Mouse (Mus musculus) testis, adult 10 weeks (tissue): ENCODE measurements around the gene Ap1s1. TPM values are rescaled to one million over a fixed set of nuclear protein-coding genes. Genes with fewer than 3 reads are reported as not detected.

Experiments used
- polyA plus RNA-seq: library from polyadenylated mRNA; stranded (reverse); fragments of 350-450 nt; fragmentation: Illumina TruSeq; extraction: RNeasy Lipid Tissue Mini Kit (QIAGEN cat#74804); gene quantifications from one replicate; pipeline ENCODE4 v1.2.3, GENCODE M21; 2014; ENCODE audit warnings: low read depth, low replicate concordance

The Ap1s1 gene
- 7.2 TPM for polyA plus RNA-seq

DNA sequence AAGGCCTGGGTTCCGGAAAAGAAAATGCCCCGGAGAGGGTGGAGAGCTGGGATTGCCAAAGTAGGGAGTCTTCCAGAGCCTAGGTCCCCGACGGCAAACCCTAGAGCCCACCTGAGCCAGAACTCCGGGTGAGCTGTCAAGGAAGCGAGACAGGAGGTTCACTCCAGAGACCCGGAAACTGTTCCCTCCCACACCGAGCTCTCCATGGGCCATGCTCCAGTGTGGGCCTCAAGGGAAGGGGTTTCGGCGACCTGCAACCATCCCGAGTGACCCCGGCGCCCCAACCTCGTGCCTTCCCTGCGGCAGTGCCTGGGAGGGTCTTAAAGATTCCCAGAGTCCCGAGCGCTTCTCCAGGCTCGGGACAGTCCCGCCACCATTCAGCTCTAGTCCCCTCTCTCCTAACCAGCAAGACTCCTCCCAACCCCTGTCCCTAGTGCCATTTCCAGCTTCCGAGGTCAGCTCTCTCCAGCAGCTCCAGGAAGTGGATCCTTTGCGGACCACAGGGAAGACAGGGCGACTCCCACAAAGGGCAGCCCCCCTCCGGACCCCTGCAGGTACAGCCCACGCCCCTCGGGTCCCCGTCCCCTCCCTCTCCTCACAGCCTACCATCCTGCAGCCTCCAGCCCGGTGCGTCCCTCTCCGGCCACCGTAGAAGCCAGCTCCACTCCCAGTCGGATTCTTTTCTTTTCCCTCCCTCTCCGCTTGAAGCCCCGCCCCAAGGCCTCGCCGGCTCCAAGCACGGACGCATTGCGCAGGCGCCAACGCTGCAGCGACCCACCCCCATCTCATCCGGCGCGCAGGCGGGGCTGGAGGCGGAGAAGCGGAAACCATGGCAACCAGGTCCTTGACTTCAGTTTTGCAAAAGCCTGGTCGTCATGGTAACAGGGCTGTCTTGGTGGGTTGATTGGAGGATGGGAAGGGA, at the start of gene Ap1s1:
TSS of gene Ap1s1 (minus strand) at position 734 of the 922 bp plus-strand sequence.

DNA sequence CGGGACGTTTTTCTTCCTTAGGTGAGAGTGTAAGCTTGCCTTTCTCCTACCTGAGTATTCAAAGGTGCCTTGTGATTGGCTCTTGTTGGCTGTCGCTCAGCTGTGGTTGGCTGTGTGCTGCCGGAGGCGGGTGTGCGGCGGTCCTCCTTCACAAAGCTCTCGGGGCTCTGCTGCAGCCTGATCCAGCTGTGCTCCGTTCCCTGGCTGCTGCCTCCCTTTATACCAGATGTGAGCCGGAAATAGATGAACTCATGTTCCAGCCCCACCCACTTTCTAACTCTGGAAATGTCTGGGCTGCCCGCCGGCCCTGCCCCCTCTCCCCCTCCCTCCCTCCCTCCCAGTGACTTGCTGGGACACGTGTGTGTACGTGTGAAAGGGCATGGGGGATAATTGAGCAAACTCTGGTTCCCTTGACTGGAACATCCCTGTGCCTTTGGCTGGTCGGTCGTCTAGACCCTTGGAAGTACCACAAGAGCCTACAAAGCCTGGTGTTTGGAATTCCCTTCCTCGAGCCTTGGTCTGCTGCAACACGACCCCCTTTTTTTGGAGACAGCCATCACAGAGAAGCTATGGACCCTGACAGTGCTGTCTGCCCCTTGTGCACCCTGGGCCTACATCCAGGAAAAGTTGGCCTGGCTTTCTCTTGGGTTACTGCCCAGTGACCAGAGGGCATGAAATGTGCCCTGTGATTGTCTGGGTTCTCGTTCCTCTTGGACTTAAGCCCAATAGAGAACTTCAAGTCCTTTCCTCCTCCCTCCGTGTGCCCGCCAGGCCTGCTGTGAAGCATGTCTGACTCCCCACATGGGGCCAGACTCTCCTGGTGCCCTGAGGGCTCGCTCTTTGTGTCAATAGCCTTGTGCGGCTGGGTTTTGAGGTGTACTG, 26.4 kb upstream of the Ap1s1 start, which contains the start of gene Serpine1:
TSS of gene Serpine1 (minus strand) at position 190 of the 882 bp plus-strand sequence.

DNA sequence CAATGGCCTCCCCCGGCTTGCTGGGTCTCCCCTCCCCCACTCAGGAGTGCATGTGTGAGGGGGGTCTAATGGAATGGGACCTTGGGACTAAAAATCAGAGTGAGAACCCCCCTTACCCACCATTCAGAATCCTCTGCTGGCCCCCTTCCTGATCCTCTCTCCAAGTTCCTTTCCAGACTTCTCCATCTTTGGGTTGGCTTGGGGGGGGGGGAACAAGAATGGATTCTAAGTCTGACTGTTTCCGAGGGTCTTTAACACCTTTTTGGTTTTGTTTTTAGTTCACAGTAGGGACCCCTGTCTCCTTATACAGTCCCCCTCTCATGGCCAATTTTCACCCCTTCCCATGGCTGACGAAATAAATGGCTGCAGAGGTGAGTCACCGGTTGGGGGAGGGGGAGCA, 19.8 kb downstream of the Ap1s1 start, which contains the start of gene Vgf:
TSS of gene Vgf (plus strand) at position 301 of the 400 bp plus-strand sequence.

DNA sequence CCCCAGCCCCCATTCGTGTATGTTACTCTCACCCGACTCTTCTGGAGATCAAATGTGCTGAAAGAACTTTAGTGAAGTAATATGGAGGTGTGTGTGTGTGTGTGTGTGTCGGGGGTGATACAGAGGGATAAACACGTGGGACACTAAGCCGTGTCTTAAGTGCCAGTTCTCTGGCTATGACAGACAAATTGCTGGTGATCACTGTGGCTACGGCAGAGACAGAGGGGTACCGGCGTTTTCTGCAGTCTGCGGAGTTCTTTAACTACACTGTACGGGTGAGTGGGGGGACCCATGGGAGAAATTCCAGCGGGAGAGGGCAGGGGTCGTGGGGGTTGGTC, 58.0 kb downstream of the Ap1s1 start, which contains the start of gene Znhit1:
TSS of gene Znhit1 (minus strand) at position 88 of the 338 bp plus-strand sequence.

DNA sequence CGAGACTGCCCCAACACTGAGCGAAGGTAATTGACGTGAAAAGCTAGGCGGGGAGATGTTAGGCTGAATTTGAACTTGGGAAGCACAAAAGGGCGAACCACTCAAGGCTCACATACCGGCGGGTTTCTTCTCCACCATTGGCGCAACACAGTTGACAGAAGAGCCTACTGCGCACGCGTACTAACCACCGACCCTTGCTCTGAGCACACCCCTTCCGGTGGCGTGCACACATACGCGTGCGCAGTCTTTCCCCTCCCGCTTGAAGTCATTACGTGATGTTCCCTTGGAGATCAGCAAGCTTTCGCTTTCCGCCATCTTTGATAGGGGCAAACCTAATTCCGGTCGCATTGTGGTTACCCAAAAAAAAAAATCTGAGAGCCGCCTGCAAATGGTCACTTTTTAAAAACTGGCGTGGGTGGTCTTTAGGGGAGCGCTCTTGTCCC, 59.2 kb downstream of the Ap1s1 start, which contains the start of gene Plod3:
TSS of gene Plod3 (plus strand) at position 325 of the 443 bp plus-strand sequence.

Other genes with a start within 250 kb of the Ap1s1 start
- gene Col26a1, start 162.9 kb downstream of the Ap1s1 start, polyA plus RNA-seq = 1.3 TPM
- gene Ift22, start 138.0 kb downstream of the Ap1s1 start, polyA plus RNA-seq = 51.1 TPM
- gene Fis1, start 92.9 kb downstream of the Ap1s1 start, polyA plus RNA-seq = 5.4 TPM
- gene Cldn15, start 79.5 kb downstream of the Ap1s1 start, polyA plus RNA-seq = not detected
- gene Plod3, start 59.1 kb downstream of the Ap1s1 start, polyA plus RNA-seq = 1.0 TPM
- 26.3 TPM for gene Znhit1, start 58.1 kb downstream of the Ap1s1 start, polyA plus RNA-seq
- not detected for gene Vgf, start 19.7 kb downstream of the Ap1s1 start, polyA plus RNA-seq
- gene Serpine1, start 26.1 kb upstream of the Ap1s1 start, polyA plus RNA-seq = 0.67 TPM
- gene Trim56, start 70.1 kb upstream of the Ap1s1 start, polyA plus RNA-seq = 1.0 TPM
- gene Muc3, start 103.2 kb upstream of the Ap1s1 start, polyA plus RNA-seq = 28.7 TPM
- 0.32 TPM for gene Muc3a, start 166.3 kb upstream of the Ap1s1 start, polyA plus RNA-seq
- gene Ache, start 241.4 kb upstream of the Ap1s1 start, polyA plus RNA-seq = not detected
- gene Ufsp1, start 248.5 kb upstream of the Ap1s1 start, polyA plus RNA-seq = 0.35 TPM